Mouse (Mus musculus) MN1 (cell line): ENCODE results near the gene Jaml.

Experiments
- DNase-seq: peaks from one replicate; pipeline ENCODE4 v3.0.0-alpha.2; 2016; ENCODE audit warnings: low spot score

Jaml gene

DNA sequence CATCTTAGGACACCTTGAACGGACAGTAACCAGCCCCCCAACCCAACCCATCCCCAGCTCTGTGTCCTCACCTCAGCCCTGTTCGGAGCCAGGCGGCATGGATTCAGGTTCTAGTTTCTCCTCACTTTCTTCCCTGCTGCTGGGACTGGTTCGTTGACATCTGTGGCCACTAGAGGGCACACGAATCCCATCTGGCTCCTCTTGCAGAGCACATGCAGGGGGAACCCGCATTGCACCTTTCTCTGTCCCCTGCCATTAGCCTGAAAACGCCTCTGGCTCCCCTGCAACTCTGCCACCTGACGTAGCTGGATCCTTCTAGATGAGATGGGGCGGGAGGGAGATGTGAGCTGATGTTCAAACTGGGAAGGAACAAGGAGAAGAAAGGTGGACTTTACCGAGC, 42.8 kb downstream of the Jaml start:
- DNase-seq, result peak; percentile 72

GRCm38 (mm10) chr9:45122209-45122761, 43.3 kb downstream of the Jaml start:
- DNase-seq, result no peak

DNA sequence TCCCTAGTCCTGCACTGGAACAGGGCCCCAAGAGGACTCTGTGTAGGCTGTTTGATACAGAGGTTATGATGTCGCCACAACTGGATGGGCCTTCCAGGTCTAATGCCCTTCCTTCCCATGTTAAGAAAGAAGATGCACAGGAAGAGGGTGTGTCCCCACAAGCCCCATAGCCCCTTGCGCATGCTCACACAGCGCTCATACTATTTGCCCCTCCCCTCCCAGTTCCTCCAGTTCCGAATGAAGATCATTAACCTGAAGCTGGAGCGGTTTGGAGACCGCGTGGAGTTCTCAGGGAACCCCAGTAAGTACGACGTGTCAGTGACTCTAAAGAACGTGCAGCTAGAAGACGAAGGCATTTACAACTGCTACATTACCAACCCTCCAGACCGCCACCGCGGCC, 46.2 kb downstream of the Jaml start:
- no peak for DNase-seq

DNA sequence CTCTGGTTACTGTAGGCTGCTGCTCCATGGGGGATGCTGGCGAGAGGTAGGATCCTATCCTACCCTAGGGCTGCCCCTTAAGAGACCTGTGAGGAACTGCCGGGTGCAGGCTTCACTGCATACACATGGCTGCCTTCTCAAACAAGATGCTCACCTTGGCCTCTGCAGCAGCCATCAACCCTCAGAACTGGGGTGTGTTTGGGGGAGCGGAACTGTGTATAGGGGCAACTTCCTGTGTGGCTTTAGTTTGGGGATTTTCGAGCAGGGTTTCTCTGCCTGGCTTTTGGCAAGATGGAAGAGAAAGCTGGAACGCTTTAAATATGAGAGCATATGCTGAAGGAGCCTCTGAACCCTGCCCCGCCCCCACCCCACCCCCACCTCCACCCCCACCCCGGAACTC, 48.0 kb downstream of the Jaml start:
- DNase-seq, result no peak

DNA sequence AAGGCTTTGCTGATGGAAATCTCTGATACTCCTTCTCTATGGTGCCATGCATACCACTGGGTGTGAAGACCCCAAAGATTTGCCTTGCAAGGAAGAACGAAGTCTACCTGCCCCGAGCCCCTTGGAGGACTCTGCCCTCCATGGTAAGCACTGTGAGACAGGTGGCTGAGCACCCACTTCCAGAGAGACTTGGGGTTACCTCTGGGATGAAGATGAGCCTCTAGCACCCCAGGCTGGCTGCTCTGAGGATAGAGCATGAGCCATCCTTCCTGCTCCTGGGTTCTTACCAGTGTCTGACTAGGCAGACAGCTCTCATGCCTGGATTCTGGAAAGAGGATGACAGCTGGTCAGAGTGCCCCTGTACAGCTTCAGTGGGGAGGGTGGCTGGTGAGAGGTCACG, 51.1 kb downstream of the Jaml start:
- no peak for DNase-seq

DNA sequence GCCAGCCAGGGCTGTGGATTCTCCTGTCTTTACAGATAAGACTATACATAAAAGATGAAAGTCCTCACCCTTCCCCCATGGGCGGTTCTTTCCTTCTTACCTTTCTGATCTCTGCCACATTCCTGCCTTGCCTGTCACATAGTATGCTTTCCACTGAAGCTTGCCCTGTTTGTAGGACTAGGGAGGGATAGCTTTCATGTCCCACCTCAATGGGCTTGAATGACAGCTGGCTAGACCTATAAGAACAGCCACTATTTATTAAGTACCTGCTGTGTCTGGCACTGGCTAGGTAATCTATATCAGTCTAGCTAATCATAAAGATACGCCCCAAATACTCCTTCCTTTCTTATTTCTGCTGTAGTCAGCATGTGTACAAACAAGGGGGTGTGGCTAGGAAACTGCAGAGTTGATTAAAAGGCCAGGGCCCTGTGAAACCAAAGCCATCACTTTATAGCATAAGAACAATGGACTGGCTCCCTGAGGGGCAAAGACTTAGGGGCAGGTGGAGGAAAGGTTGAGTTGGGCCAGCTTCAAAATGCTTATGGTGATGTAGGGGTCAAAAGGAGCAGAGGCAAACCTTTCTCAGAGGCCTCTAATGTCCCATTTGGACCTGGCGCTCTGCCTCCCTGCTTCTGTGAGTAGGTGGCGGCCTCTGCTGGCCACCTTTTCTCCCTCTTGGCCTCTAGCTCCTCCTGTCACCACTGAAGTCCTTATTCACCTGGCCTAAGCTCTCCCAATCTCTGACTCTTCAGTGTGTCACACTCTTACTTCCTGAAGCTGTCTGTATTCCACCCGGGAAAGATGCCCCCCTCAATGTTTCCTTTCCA, 54.7 kb downstream of the Jaml start:
- peak; percentile 47 for DNase-seq

- DNase-seq, result no peak
Observed at GRCm38 (mm10) chr9:45136442-45137169, 57.6 kb downstream of the Jaml start.

GRCm38 (mm10) chr9:45138191-45139032, 59.4 kb downstream of the Jaml start, which contains the start of gene Scn4b:
TSS of gene Scn4b (plus strand) at chr9:45138395.
- DNase-seq, result no peak

GRCm38 (mm10) chr9:45139082-45139481, 60.1 kb downstream of the Jaml start:
- DNase-seq, result no peak

DNA sequence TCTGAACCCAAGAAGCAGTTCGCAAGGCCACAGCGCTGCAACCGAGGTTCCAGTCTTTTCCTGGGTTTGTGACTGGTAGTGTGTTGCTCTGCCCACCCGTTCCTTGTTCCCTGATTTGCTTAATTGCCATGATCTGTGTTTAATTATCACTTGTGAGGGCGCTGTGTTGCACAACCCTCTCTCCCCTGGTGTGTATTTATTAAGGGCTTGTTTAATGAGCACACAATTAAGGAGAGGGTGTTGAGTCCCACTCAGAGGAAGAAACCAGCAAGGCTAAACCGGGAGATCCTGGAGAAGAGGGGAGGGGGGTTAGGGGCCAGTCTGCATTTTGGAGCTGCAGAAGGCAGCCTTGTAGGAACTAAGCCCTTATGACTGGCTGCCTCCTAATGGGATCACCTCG, 62.0 kb downstream of the Jaml start:
- DNase-seq, result no peak

DNA sequence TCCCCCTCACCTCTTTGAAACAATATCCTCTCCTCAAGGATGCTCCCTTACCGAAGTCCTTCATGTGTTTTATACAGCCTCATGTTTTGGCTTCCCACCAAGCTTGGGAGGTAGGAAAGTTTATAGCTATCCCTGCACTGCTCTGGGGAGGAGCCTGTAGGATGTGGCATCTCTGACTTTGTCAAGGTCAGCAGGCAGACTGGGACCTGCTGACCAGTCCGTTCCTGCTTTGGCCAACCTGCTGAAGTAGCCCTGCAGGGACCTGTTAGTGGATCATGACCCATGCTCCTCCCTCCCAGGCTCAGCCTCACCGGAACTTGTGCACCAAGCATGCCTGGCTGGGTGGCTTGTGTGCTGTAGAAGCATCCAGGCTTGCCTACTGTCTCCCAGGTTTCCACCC, 63.7 kb downstream of the Jaml start:
- DNase-seq, result no peak

DNA sequence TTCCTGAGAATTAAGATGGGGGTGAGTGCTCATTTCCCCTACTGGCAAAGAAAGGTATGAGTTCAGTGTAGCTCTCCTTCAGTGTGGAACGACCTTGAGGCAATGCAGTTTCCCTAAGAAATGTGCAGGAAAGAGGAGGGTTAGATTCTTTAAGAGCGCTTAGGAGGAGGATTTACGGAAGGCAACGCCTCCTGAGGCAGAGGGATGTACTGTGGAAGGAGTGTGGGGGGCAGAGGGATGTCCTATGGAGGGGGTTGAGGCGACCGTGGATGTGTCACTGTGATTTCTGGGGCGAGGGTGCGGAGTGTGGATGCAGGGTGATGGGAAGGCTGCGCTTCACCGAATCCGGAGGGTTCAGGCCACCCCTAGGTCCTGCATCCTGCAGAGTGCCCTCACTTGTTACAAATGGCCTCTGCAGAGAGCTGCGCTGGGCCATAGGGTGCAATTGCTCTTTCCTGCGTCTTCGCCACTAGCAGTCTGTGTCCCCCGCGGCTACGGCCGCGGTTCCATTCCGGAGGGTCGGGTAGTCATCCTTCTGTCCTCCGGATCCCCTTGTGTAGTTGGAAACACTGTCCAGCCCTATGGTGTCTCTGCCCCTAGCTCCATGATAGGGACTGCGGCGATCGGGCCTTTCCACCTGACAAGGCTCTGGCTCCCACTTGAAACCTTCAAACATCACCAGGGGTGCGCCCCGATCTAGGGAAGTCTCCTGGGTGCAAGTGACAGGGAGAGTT, 66.7 kb downstream of the Jaml start:
- DNase-seq, result no peak

DNA sequence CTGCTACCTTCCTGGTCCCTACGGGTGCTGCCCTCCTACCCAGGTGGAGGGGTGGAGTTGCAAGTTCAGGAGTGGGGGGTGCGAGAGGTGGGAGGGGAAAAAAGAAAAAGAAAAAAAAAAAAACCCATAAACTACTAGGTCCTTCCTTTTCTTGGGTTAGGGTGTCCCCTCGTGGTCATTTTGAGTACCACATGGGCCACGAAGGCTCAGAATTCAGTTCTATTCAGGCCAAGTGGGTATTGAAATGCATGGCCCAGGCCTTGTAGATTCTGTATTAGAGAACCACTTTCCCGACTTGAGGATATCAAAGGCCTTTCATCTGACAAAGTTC, 67.2 kb downstream of the Jaml start:
- peak; percentile 40 for DNase-seq

DNA sequence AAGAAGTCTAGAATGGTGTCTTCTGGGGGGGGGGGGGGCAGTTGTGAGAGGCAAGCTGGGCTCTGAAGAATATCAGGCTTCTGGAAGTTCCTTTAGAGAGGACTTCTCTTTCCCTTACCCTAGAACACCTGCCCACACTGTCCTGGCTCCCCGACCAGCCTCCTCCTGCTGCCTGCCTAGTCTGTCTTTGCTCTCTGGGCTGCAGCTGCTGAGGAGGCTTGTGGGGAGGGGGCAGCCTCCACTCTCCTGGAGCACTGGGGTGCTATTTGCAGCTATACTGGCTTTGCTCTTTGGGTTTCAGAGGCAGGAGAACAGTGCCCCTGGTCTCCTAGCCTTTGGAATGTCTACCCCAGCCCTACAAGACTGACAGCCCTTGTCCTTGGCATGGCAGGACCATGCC, 72.0 kb downstream of the Jaml start:
- DNase-seq, result no peak

DNA sequence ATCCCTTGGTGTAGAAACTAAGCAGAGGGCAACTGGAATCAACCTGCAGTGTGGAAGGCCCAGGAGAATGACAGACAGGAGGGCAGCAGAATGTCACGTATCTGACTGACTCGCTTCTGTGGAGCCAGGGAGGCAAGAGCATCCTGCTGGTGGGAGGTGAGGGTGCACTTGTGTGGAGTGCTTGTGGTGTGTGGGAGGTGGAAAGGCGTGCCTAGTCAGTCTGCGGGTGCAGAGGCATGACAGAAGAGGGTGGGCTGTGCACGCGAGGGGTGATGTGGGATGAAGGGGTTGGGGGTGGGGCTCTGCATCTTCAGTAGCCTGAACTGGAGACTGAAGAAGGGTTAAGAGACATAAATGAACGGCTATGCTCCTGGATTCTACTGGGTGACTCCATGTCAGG, 74.4 kb downstream of the Jaml start:
- DNase-seq, result no peak
